ENCODE assay signal across 28 mouse cellular contexts in genomic region chr8:10845607-10846006, GRCm38 (mm10).
DNase-seq lines count a peak whose midpoint lies in the region; ATAC-seq lines count a peak whose summit lies in the region.
"Had no signal": no experiment of that assay in that cellular context is flagged by ENCODE, and none has a peak within 500 bp of the region (broad histone marks: within the 10 kb centered on the region; RNA-seq: fewer than 3 reads in every experiment).

No protein-coding gene starts in this region.

- H3K9ac ChIP-seq in heart, embryonic 15.5 days = no peak overlapping the region
- H3K9ac ChIP-seq in heart, embryonic 12.5 days = no peak overlapping the region
- H3K9ac ChIP-seq: embryonic facial prominence, embryonic 15.5 days; forebrain, embryonic 12.5 days; forebrain, postnatal 0 days; hindbrain, embryonic 15.5 days; kidney, embryonic 15.5 days; liver, embryonic 12.5 days; liver, postnatal 0 days had no signal

- H3K36me3 ChIP-seq in heart, embryonic 15.5 days = no peaks in the 10 kb centered on the region
- H3K36me3 ChIP-seq in heart, embryonic 12.5 days = no peaks in the 10 kb centered on the region
- no peaks in the 10 kb centered on the region for H3K36me3 ChIP-seq in hindbrain, embryonic 10.5 days
- H3K36me3 ChIP-seq: embryonic facial prominence, embryonic 10.5 days; embryonic facial prominence, embryonic 15.5 days; forebrain, embryonic 12.5 days; hindbrain, embryonic 15.5 days; kidney, embryonic 15.5 days; liver, embryonic 12.5 days; midbrain, embryonic 10.5 days had no signal

- DNase-seq in 416B (ENCODE audit: low read depth) = peak; percentile 57
- no peak for DNase-seq in left cerebral cortex, adult 9 months (ENCODE audit: low spot score in 2 of 2)
- no peak for DNase-seq in hindbrain, embryonic 10.5 days (ENCODE audit: low spot score)
- DNase-seq: adrenal gland, postnatal 25 days; cerebellum, adult 11-12 months; cerebellum, postnatal 14 days; forebrain, postnatal 0 days; gastrocnemius, postnatal 10 days; heart, postnatal 4 days; kidney, adult 11 months; kidney, postnatal 36 days; left cerebral cortex, postnatal 4 days; liver, postnatal 0 days; lung, postnatal 36 days; right cerebral cortex, postnatal 14 days had no signal

- 0 out of 2 replicates have a peak, but pooled peaks cover 3% of the 10 kb centered on the region for H3K27me3 ChIP-seq in heart, embryonic 15.5 days
- H3K27me3 ChIP-seq in heart, embryonic 12.5 days (replicated peaks) = no peaks in the 10 kb centered on the region
- H3K27me3 ChIP-seq in hindbrain, embryonic 10.5 days (ENCODE audit: insufficient read depth, poor library complexity, severe bottlenecking) = no peaks in the 10 kb centered on the region; the same call in 1 of the 2 replicates
- H3K27me3 ChIP-seq: embryonic facial prominence, embryonic 15.5 days; hindbrain, embryonic 15.5 days; kidney, embryonic 15.5 days had no signal

- WGBS in heart, embryonic 15.5 days = 7% methylated on average over 6 of the region's 6 CpGs
- WGBS in heart, embryonic 12.5 days = 2% methylated on average over 6 of the region's 6 CpGs
- 60% methylated on average over 6 of the region's 6 CpGs for WGBS in hindbrain, embryonic 10.5 days

- H3K4me3 ChIP-seq in heart, embryonic 15.5 days = no peak overlapping the region
- no peak overlapping the region for H3K4me3 ChIP-seq in heart, embryonic 12.5 days
- H3K4me3 ChIP-seq in hindbrain, embryonic 10.5 days = no peak overlapping the region
- H3K4me3 ChIP-seq: embryonic facial prominence, embryonic 10.5 days; embryonic facial prominence, embryonic 15.5 days; forebrain, embryonic 12.5 days; hindbrain, embryonic 15.5 days; kidney, embryonic 15.5 days; layer of hippocampus, adult 2 months; liver, embryonic 12.5 days; midbrain, embryonic 10.5 days had no signal

- no peak overlapping the region for H3K27ac ChIP-seq in heart, embryonic 15.5 days
- H3K27ac ChIP-seq in heart, embryonic 12.5 days (ENCODE audit: poor library complexity, severe bottlenecking) = no peak overlapping the region
- no peak overlapping the region for H3K27ac ChIP-seq in hindbrain, embryonic 10.5 days
- H3K27ac ChIP-seq: embryonic facial prominence, embryonic 10.5 days; embryonic facial prominence, embryonic 15.5 days; forebrain, embryonic 12.5 days; hindbrain, embryonic 15.5 days; kidney, embryonic 15.5 days; layer of hippocampus, adult 2 months; liver, embryonic 12.5 days; midbrain, embryonic 10.5 days had no signal

- peaks cover 17% of the 10 kb centered on the region for H3K4me1 ChIP-seq in heart, embryonic 15.5 days (replicated peaks)
- peaks cover 32% of the 10 kb centered on the region for H3K4me1 ChIP-seq in heart, embryonic 12.5 days (replicated peaks)
- no peaks in the 10 kb centered on the region for H3K4me1 ChIP-seq in hindbrain, embryonic 10.5 days (replicated peaks)
- H3K4me1 ChIP-seq: embryonic facial prominence, embryonic 15.5 days; forebrain, embryonic 12.5 days; kidney, embryonic 15.5 days had no signal

- no peak for ATAC-seq in heart, embryonic 15.5 days (replicated peaks; ENCODE audit: insufficient number of reproducible peaks, insufficient read depth, low FRiP score, low read depth)
- no peak for ATAC-seq in heart, embryonic 12.5 days (ENCODE audit: insufficient number of reproducible peaks, low FRiP score)
- ATAC-seq in granulocyte monocyte progenitor cell, adult 5-6 weeks (replicated peaks; ENCODE audit: poor library complexity, severe bottlenecking) = peak; percentile 55
- peak; percentile 60 for ATAC-seq in megakaryocyte progenitor cell, adult 5-6 weeks (replicated peaks; ENCODE audit: poor library complexity)
- ATAC-seq: forebrain, postnatal 0 days; inflammation-experienced regulatory T-cells, adult 6 months; liver, embryonic 12.5 days; liver, postnatal 0 days had no signal

- H3K4me2 ChIP-seq in heart, embryonic 15.5 days = 0 out of 2 replicates have a peak overlapping the region, but pooled peaks have one; percentile 4
- no peak overlapping the region for H3K4me2 ChIP-seq in heart, embryonic 12.5 days
- H3K4me2 ChIP-seq: embryonic facial prominence, embryonic 15.5 days; forebrain, embryonic 12.5 days; hindbrain, embryonic 15.5 days; kidney, embryonic 15.5 days; liver, embryonic 12.5 days had no signal

- H3K9me3 ChIP-seq in heart, embryonic 15.5 days (replicated peaks) = no peaks in the 10 kb centered on the region
- H3K9me3 ChIP-seq in heart, embryonic 12.5 days (replicated peaks) = no peaks in the 10 kb centered on the region
- H3K9me3 ChIP-seq in hindbrain, embryonic 10.5 days = no peaks in the 10 kb centered on the region
- H3K9me3 ChIP-seq: embryonic facial prominence, embryonic 10.5 days; embryonic facial prominence, embryonic 15.5 days; forebrain, embryonic 12.5 days; hindbrain, embryonic 15.5 days; kidney, embryonic 15.5 days; liver, embryonic 12.5 days; midbrain, embryonic 10.5 days had no signal

Comparison
In these comparisons a context has a peak if more than half of its experiments do, and no peak if none do; other contexts are left out.
1. ATAC-seq: peak in granulocyte monocyte progenitor cell, adult 5-6 weeks (single experiment) and megakaryocyte progenitor cell, adult 5-6 weeks (single experiment); none in heart, embryonic 15.5 days (single experiment) and heart, embryonic 12.5 days (single experiment).